Mouse (Mus musculus) heart, postnatal 25 days (tissue): ENCODE data around the gene Ppp6c. TPM values are rescaled to one million over a fixed set of nuclear protein-coding genes. Genes with fewer than 3 reads are reported as not detected.
"Not testable (repeated sequence)": the region's sequence is repeated elsewhere in the genome, so short reads cannot be mapped to it uniquely, and the experiment has no call there.

ENCODE experiments used
- DNase-seq: peaks from one replicate; pipeline ENCODE4 v3.0.0; 2022; ENCODE audit warnings: low spot score
- intact Hi-C: fragments of 180-260 bp; cut with DNase I; formaldehyde crosslinking; loops from one replicate; pipeline ENCODE4 v1.15.1; 2025
- total RNA-seq, 2 experiments: library from RNA; stranded (reverse); gene quantifications; 2 replicates each; pipeline ENCODE4 v1.2.3; 2021

Ppp6c gene
- 10 to 100 TPM; 55.8 to 62.0 TPM for total RNA-seq

- peak; percentile 88 for DNase-seq
- intact Hi-C loops: loop anchor here (10.0 kb wide), 1 partner anchor 871 kb away; no protein-coding TSS in a partner anchor
These were observed at the start of gene Ppp6c for GRCm38 (mm10) chr2:39226019-39226640. Ppp6c (minus strand) TSS chr2:39226451.

GRCm38 (mm10) chr2:39268357-39268756 is 42.1 kb upstream of the Ppp6c start:
- intact Hi-C loops: loop anchor here (1.0 kb wide), 1 partner anchor 105 kb away; no protein-coding TSS in a partner anchor
- DNase-seq: no peak

GRCm38 (mm10) chr2:39252275-39252674 is 26.0 kb upstream of the Ppp6c start:
- DNase-seq, intact Hi-C loops: not testable (repeated sequence)

GRCm38 (mm10) chr2:39246862-39247261 is 20.6 kb upstream of the Ppp6c start:
- DNase-seq, intact Hi-C loops: not testable (repeated sequence)

- intact Hi-C loops: loop anchor here (10.0 kb wide), 1 partner anchor 872 kb away; no protein-coding TSS in a partner anchor
- DNase-seq: no peak
These were observed 480 bp upstream of the Ppp6c start for GRCm38 (mm10) chr2:39226731-39227130.

GRCm38 (mm10) chr2:39225331-39226018 is 776 bp downstream of the Ppp6c start:
- intact Hi-C loops: loop anchor here (10.0 kb wide), 1 partner anchor 871 kb away; no protein-coding TSS in a partner anchor
- DNase-seq: not testable (repeated sequence)

- DNase-seq: no peak
- intact Hi-C loops: loop anchor here (10.0 kb wide), 1 partner anchor 870 kb away; no protein-coding TSS in a partner anchor
These were observed 1.6 kb downstream of the Ppp6c start for GRCm38 (mm10) chr2:39224621-39225020.

- intact Hi-C loops: loop anchor here (10.0 kb wide), 1 partner anchor 865 kb away; no protein-coding TSS in a partner anchor
- DNase-seq: no peak
These were observed 6.2 kb downstream of the Ppp6c start for GRCm38 (mm10) chr2:39220010-39220409.

GRCm38 (mm10) chr2:39219034-39219433 is 7.2 kb downstream of the Ppp6c start:
- DNase-seq: no peak
- intact Hi-C loops: no loop called here

- intact Hi-C loops: no loop called here
- DNase-seq: no peak
These were observed 9.1 kb downstream of the Ppp6c start for GRCm38 (mm10) chr2:39217150-39217549.

GRCm38 (mm10) chr2:39210738-39211137 is 15.5 kb downstream of the Ppp6c start:
- no peak for DNase-seq

GRCm38 (mm10) chr2:39203359-39203758 is 22.9 kb downstream of the Ppp6c start:
- no peak for DNase-seq
- intact Hi-C loops: no loop called here

More at GRCm38 (mm10) chr2:39210738-39211137, 15.5 kb downstream of the Ppp6c start:
- intact Hi-C loops: no loop called here

- intact Hi-C loops: loop anchor here (5.0 kb wide), 1 partner anchor 128 kb away; the partner anchor contains the start of gene Golga1
- DNase-seq: no peak
These were observed 31.4 kb downstream of the Ppp6c start for GRCm38 (mm10) chr2:39194809-39195208.

- peak; percentile 96 for DNase-seq
- intact Hi-C loops: loop anchor here (5.0 kb wide), 1 partner anchor 123 kb away; the partner anchor contains the start of gene Golga1
These were observed 35.6 kb downstream of the Ppp6c start, which contains the start of gene Scai for GRCm38 (mm10) chr2:39190561-39191056. Scai (minus strand) TSS chr2:39190734.

- intact Hi-C loops: loop anchor here (5.0 kb wide), 1 partner anchor 123 kb away; the partner anchor contains the start of gene Golga1
- DNase-seq: no peak
These were observed 36.2 kb downstream of the Ppp6c start for GRCm38 (mm10) chr2:39189961-39190560.

GRCm38 (mm10) chr2:39185942-39186341 is 40.3 kb downstream of the Ppp6c start:
- intact Hi-C loops: no loop called here
- no peak for DNase-seq

GRCm38 (mm10) chr2:39183587-39183986 is 42.7 kb downstream of the Ppp6c start:
- no peak for DNase-seq
- intact Hi-C loops: loop anchor here (5.0 kb wide), 1 partner anchor 41 kb away; no protein-coding TSS in a partner anchor

- intact Hi-C loops: no loop called here
- DNase-seq: no peak
These were observed 65.3 kb downstream of the Ppp6c start for GRCm38 (mm10) chr2:39160996-39161395.

GRCm38 (mm10) chr2:39157916-39158315 is 68.3 kb downstream of the Ppp6c start:
- no peak for DNase-seq
- intact Hi-C loops: no loop called here

GRCm38 (mm10) chr2:39156821-39157220 is 69.4 kb downstream of the Ppp6c start:
- intact Hi-C loops: no loop called here
- DNase-seq: no peak
